Mouse (Mus musculus): ENCODE measurements around the gene F13a1.

DNA sequence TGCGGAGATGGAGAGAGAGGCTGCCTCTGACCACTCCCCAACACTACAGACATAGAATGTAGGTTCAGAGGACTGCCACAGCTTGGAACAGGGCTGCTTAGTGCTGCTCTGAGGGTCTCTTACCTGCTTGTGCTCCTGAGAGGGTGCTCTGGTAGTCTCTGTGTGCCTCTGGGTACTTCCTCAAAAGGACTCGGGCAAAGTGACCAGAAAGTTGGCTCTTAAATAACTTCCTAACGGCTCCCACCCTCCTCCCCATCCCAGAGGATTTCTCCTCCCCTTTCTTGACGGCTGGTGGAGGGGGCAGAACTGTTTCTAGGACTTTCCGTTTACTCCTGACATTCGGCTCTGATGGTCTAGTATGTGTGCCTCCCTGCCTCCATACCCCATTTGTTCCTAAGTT lies 1.0 kb downstream of the F13a1 start:
- TF ChIP-seq CTCF (IDR thresholded peaks at IDR 0.05; ENCODE audit: low read depth, low read length): no peak
- no peak for TF ChIP-seq EP300 (IDR thresholded peaks at IDR 0.05; ENCODE audit: insufficient read depth, low read depth, low read length)
- no peak for TF ChIP-seq POLR2A (IDR thresholded peaks at IDR 0.05; ENCODE audit: insufficient read depth, low read length)

Data from ES-Bruce4 (cell line).